Mouse (Mus musculus) brain, embryonic 14.5 days (tissue): Measurements from ENCODE around the gene Afp. TPM values are rescaled to one million over a fixed set of nuclear protein-coding genes. Genes with fewer than 3 reads are reported as not detected.

Source experiments
- DNase-seq: peaks from one replicate; pipeline ENCODE4 v3.0.0-alpha.2; 2011; ENCODE audit warnings: low read depth
- CTCF ChIP-seq: fragments of 200-500 bp; IDR thresholded peaks from 2 replicates; pipeline ENCODE4 v1.5.1; 2012; ENCODE audit warnings: inconsistent platforms, mild to moderate bottlenecking, moderate library complexity, borderline replicate concordance; ENCODE audit not compliant: insufficient read depth, insufficient read length; ENCODE audit errors: extremely low read depth
- POLR2A ChIP-seq: fragments of 200-500 bp; IDR thresholded peaks from 2 replicates; pipeline ENCODE4 v1.6.1; 2012; ENCODE audit warnings: mild to moderate bottlenecking, inconsistent platforms, borderline replicate concordance; ENCODE audit not compliant: poor library complexity, insufficient read depth, insufficient read length, severe bottlenecking; ENCODE audit errors: extremely low read depth
- polyA plus RNA-seq: library from polyadenylated mRNA; depleted of rRNA; stranded (reverse); fragments of >200 nt; gene quantifications from 2 replicates; pipeline ENCODE4 v1.2.3, GENCODE M21; 2012; rRNA removed

The Afp gene
- 5.9 and 12.3 TPM in 2 replicates for polyA plus RNA-seq

DNA sequence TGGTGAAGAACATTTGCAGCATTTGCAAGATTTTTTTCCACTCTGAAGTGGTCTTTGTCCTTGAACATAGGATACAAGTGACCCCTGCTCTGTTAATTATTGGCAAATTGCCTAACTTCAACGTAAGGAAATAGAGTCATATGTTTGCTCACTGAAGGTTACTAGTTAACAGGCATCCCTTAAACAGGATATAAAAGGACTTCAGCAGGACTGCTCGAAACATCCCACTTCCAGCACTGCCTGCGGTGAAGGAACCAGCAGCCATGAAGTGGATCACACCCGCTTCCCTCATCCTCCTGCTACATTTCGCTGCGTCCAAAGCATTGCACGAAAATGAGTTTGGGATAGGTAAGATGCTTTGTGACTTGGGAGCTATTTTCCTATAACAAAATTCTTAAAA lies at the start of gene Afp:
Gene Afp, plus strand, starts transcription at position 220 of the 400 bp plus-strand sequence.
- TF ChIP-seq CTCF: no peak
- TF ChIP-seq POLR2A: no peak
- no peak for DNase-seq

DNA sequence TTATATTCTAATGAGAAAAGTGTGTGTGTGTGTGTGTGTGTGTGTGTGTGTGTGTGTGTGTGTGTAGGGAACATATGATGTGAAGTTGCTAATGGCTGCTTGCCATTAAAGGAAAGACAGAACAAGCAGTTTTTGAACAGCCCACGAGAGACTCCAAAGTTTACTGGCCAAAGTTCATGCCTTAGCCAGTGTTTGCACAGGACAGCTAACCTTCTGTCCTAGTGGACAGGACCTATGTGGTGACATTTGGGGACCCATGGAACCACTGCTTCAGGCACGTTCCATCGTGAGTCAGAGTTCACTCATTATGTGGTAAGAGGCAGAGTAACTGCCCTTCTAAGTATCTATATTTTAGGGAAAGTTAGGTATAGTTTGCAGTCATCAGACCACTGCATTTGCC lies 43.0 kb upstream of the Afp start:
- TF ChIP-seq CTCF: no peak
- TF ChIP-seq POLR2A: no peak

DNA sequence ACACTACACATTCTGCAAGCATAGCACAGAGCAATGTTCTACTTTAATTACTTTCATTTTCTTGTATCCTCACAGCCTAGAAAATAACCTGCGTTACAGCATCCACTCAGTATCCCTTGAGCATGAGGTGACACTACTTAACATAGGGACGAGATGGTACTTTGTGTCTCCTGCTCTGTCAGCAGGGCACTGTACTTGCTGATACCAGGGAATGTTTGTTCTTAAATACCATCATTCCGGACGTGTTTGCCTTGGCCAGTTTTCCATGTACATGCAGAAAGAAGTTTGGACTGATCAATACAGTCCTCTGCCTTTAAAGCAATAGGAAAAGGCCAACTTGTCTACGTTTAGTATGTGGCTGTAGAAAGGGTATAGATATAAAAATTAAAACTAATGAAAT lies 40.6 kb upstream of the Afp start:
- DNase-seq: no peak
- TF ChIP-seq CTCF (no peak), POLR2A (no peak)

More for the DNA sequence above, 43.0 kb upstream of the Afp start:
- no peak for DNase-seq

DNA sequence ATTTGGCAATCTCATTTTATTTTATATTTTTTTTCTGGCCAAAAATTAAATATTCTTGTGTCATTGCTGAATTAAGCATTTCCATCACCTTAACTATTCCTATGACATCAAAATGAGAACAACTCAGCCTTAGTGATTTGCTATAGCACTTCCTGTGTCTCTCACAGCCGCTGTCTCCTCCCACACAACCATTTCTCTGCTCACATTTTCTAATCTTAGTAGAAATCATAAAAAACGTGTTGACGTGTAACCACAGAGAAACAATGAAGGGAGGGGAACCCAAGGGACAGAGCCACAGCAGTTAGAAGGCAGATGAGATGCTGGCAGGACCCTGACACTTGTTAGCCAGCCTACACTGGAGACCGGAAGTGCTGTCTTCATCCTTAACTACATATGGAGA lies 37.8 kb upstream of the Afp start:
- no peak for DNase-seq
- no peak for TF ChIP-seq CTCF
- TF ChIP-seq POLR2A: no peak

DNA sequence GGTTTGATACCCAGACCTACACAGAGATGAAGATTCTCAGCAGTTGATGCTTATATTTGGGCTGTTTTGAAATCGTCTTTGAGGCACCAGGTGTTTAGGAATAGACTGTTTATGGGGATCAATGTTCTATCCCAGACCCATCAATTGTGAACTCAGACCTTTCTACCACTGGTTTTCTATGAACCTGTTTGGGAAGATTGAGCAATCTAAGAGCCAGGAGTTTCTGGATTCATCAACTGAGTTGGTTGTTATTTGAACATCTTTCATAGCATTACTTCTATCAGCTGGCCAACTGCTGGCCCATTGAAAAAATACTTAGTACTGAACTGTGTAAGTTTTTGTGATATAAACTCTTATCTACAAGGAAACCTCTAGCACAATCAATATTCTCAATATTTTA lies 33.3 kb upstream of the Afp start:
- no peak for DNase-seq
- TF ChIP-seq POLR2A (no peak), CTCF (no peak)

DNA sequence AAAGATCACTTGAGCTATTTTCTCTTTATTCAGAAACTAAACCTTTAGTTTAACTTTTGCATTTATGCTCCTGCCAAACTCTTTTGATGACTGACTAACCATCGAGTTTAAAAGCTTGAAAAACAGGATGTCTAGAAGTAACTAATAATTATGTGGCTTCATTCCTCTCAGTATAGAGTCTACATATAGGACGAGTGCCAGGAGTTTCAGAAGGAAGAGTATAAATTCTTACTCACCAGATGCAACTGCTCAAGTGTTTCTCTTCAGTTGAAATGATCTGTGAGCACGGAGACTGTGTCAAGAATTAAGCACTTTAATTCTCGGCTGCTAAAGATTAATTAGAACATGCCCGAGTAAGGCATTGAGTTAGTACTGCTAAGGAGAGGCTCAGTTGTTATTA lies 31.8 kb upstream of the Afp start:
- no peak for TF ChIP-seq POLR2A
- no peak for TF ChIP-seq CTCF
- no peak for DNase-seq

DNA sequence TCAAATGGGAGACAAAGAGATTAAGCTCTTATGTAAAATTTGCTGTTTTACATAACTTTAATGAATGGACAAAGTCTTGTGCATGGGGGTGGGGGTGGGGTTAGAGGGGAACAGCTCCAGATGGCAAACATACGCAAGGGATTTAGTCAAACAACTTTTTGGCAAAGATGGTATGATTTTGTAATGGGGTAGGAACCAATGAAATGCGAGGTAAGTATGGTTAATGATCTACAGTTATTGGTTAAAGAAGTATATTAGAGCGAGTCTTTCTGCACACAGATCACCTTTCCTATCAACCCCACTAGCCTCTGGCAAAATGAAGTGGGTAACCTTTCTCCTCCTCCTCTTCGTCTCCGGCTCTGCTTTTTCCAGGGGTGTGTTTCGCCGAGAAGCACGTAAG lies 29.9 kb upstream of the Afp start, which contains the start of gene Alb:
Gene Alb, plus strand, starts transcription at position 279 of the 400 bp plus-strand sequence.
- TF ChIP-seq POLR2A (no peak), CTCF (no peak)
- no peak for DNase-seq

DNA sequence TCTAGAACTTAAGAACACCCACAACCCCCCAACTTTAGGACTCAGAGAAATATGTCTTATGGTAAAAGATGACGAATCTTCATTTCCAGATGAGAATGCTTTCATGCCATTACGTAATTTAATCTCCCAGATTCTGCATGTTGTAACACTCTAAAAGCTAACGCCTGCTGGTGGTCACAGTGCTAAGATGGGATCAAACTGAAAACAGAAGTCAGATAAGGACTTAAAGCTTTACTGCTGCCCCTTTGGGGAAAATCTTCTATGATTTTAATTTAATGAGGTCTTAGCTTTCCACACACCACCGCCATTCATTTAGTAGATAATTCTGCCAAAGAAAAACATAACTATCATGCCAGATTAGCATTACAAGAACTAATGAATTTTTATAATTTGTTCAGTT lies 23.7 kb upstream of the Afp start:
- TF ChIP-seq CTCF: no peak
- no peak for TF ChIP-seq POLR2A
- no peak for DNase-seq

DNA sequence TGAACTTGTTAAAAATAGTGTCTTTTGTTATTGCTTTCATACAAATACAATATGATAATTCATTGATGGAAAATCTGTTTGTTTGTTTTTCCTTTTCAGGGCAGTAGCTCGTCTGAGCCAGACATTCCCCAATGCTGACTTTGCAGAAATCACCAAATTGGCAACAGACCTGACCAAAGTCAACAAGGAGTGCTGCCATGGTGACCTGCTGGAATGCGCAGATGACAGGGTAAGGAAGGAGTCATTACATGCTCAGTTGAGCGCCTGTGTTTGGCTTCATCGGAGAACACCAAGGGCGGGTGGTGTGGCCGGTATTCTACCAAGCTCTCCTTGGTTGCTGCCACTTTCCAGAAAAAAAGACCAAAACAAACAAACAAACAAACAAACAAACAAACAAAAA lies 23.3 kb upstream of the Afp start:
- no peak for TF ChIP-seq CTCF
- TF ChIP-seq POLR2A: no peak
- DNase-seq: peak; percentile 35

DNA sequence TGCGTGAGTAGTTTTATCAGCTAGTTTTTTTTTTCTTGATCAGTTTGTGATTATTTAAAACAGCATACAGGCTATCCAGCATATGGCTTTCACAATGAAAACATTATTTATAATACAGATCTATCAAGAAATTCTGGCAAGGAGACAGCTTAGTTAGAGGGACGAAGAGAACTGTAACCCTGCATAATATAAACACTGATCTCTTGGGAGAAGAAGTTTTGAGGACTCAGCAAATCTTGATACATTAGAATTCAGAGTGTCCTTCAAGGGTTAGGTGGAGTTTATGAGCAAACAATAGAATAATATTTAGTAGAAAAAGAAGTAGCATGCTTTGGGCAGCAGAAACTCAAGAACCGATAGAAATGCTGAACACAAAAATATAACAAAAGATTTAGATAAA lies 19.7 kb upstream of the Afp start:
- no peak for DNase-seq

DNA sequence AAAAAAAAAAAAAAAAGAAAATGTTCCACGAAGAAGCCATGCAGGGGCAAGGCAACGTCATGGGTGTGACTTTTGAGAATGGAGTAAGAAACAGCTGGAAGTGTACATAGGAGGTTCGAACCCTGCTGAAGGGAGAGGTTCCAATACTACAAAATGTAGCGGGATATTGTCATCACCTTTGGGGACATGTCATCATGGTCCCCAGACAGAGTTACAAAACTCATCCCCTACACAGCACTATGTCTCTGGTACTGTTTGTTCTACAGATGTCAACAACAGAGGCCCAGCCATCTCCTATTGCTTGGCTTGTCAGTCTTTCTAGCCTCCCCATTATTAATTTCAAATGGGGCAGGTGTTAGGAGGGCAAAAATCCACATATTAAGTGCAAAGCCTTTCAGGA lies 16.6 kb upstream of the Afp start:
- no peak for TF ChIP-seq POLR2A
- no peak for TF ChIP-seq CTCF
- DNase-seq: no peak

More for the DNA sequence above, 19.7 kb upstream of the Afp start:
- TF ChIP-seq POLR2A (no peak), CTCF (no peak)

DNA sequence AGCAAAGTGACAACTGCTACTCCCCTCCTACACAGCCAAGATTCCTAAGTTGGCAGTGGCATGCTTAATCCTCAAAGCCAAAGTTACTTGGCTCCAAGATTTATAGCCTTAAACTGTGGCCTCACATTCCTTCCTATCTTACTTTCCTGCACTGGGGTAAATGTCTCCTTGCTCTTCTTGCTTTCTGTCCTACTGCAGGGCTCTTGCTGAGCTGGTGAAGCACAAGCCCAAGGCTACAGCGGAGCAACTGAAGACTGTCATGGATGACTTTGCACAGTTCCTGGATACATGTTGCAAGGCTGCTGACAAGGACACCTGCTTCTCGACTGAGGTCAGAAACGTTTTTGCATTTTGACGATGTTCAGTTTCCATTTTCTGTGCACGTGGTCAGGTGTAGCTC lies 16.2 kb upstream of the Afp start:
- no peak for TF ChIP-seq CTCF
- TF ChIP-seq POLR2A: no peak
- DNase-seq: no peak
